Mouse (Mus musculus): ENCODE data around the gene Gm20503. TPM values are rescaled to one million over a fixed set of nuclear protein-coding genes. Genes with fewer than 3 reads are reported as not detected.

The Gm20503 gene
- total RNA-seq, 2 experiments from 2014 or later = 6.5 TPM; not detected in 1

- DNase-seq (ENCODE audit: low spot score in 2 of 2) = no peak
Measured at GRCm38 (mm10) chr4:59089391-59089790, 86.4 kb downstream of the Gm20503 start.

Other genes starting within 250 kb of the Gm20503 start
- under 1 TPM; 0.39 to 0.56 TPM for gene Olfr267, start 215.5 kb upstream of the Gm20503 start, total RNA-seq (2021)
- 100 to 1,000 TPM; 136 to 153 TPM for gene Ecpas, start 90.5 kb upstream of the Gm20503 start, total RNA-seq (2021)
- 10 to 100 TPM; 22.5 to 26.9 TPM for gene Zkscan16, start 59.6 kb upstream of the Gm20503 start, total RNA-seq (2021)
- 1 to 10 TPM; 5.3 to 5.8 TPM for gene Ptgr1, start 16.1 kb upstream of the Gm20503 start, total RNA-seq (2021)
- 1 to 10 TPM; 7.0 to 7.7 TPM for gene Dnajc25, start 8.1 kb upstream of the Gm20503 start, total RNA-seq (2021)
- 100 to 1,000 TPM; 123 to 127 TPM for gene Gng10, start 31.9 kb downstream of the Gm20503 start, total RNA-seq (2021)
- gene AI481877, start 135.8 kb downstream of the Gm20503 start, total RNA-seq (2021) = not detected
- 10 to 100 TPM; 78.9 to 90.0 TPM for gene Ugcg, start 186.0 kb downstream of the Gm20503 start, total RNA-seq (2021)

Data from layer of hippocampus, postnatal 10 days (tissue).